Mouse (Mus musculus) heart, adult 18-20 months (tissue): ENCODE measurements at regions not wholly inside any gene's neighbourhood (a gene's known extent, or its start where the extent isn't known, plus 50 kb on each side); places are given as distances from the start of the nearest gene placed in this dataset.

Experiments used
- DNase-seq, 2 experiments: peaks; one replicate each; pipeline ENCODE4 v3.0.0; 2021 to 2022; ENCODE audit warnings: mixed read lengths in 1 of 2

DNA sequence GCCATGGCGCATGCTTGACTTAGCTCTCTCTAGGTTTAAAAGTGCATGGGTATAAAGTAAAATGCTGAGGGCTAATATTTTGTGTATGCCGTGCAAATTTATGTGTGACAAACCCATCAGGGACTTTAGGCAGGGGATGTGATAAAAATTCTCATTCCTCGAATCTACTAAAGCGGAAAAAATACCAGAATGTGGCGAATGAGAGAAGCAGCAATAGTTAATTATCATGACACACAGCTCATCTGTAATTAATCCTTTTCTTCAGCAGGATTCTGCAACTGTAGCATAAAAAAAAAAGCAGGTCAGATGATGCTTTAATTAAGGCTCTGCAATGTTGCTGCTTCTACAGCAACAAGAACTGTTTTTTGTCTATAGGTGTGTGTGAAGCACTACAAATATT lies 286.6 kb upstream of the Prkd1 start:
- no peak for DNase-seq

DNA sequence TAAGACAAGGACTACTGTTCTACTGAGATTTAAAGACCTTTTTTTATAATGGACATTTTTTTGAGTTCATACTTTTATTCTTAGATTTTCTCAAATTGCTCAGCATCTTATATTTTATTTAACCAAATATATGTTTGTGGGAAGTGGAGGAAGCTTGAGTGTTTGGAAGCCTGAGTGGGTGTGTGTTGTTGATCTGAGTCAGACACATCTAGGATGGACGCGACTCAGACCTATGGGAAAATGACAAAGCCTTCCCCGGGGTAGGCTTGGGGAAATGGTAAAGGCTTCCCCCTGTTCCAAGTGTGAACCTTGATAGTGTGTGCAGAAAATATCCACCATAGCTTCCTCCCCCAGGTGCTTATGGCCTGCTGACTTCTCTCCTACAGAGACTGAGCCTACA lies 283.6 kb upstream of the Prkd1 start:
- no peak for DNase-seq

DNA sequence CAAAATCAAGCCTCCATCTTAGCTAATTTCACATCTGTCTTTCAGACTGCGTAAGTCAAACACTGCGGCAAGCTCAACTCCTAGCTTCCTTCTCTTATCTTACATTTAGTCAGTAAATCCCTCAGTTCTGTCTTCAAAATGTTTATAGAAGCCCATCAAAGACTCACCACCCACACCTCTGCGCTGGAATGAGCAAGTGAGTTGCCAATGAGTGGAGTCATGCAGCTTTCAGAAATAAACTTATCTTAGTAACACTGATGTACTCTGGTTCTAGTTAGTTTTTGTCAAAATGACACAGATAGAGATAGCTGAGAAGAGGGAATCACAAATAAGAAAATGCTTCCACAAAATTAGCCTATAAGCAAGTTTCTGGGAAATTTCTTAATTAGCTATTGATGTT lies 280.7 kb upstream of the Prkd1 start:
- no peak for DNase-seq

DNA sequence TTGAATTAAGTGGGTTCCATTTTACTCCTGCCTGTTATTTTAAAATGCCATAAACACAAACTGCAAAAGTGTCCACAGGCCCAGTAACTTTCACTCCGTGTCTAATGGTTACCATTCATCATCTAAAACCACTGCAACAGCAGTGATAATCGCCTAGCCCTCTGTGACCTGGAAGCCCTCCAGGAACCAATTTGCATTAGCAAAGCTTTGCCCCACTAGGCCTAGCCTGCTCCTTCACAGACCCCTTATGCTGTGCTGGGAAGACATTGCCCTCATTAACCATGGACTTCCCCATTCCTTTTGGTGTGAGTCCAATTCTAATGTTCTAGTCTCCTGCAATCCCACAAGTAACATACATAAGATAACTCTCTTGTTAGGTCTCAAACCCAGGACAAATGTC lies 277.3 kb upstream of the Prkd1 start:
- DNase-seq = no peak

DNA sequence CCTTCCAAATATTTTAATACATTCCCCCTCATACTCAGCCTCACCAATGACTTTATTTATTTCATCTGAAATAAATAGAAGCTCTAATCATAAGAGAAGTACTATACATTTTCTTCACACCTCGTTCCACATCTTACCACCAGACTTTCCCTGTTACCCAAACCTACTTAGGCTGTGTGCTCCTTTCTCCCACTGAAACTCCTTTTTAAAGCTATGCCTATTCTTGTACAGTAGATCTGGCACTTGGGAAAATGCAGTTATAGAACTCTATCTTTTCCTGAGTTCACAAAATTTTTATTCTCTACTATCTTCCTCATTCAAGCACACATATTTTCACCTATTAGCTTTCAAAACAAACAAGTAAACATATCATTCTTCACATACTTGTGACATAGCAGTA lies 272.8 kb upstream of the Prkd1 start:
- DNase-seq = no peak

DNA sequence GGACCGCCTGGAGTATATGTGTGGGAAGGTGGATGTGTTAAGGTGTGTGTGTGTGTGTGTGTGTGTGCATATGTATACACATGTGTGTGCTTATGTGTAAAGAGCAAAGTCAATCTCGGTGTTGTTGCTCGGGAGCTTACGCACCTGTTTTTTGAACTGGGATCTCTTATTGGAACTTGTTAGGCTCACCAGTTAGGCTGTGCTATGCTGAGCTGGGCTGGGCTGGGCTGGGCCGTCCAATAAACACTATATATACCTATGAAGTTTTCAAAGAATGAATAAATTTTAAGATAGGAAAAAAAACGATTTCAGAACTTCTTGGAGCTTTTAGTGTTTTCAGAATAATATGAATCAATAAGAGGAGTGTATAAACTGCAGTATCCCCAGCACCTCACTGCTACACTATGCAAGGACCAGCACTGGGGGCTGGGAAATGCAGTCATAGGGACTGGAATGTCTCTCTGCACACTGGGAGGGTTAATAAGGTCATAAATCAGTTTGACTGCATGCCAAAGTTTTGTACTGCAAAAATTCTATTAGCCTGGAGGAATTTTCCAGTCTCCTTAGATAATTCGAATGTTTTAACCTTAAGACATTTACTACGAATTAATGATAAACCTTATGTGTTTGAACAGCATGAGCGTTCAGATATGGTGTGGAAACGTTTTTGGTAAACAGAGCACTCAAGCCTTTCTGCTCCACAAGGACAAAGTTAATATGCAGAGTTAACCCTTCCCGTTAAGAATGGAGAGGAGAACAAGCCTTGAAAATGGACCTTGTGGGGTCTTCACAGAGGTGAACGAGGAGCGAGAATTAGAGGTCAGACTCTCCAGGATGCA lies 250.9 kb upstream of the Prkd1 start:
- no peak for DNase-seq

DNA sequence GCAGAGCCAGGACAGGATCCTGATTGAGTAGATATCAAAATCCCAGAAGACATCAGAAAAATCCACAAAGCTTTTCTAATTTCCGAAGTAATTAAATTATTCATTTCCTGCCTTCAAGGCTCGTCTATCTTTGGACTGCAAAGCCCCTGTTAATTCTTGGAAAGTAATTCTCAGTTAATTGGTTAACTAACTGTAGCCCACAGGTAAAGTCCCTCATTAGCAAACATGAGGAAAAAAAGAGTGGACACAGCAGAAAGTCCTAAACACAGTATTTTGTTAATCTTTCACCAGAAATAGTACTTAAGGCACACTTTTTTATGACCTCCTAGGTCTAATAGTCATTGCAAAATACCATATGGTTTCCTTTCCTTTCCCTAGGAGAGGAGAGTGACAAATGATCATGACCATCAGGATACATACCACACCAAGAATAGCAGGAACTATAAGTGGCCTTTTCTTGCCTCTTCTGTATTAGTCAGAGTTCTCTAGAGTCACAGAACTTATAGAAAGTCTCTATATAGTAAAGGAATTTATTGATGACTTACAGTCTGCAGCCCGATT lies 248.8 kb upstream of the Prkd1 start:
- no peak for DNase-seq

DNA sequence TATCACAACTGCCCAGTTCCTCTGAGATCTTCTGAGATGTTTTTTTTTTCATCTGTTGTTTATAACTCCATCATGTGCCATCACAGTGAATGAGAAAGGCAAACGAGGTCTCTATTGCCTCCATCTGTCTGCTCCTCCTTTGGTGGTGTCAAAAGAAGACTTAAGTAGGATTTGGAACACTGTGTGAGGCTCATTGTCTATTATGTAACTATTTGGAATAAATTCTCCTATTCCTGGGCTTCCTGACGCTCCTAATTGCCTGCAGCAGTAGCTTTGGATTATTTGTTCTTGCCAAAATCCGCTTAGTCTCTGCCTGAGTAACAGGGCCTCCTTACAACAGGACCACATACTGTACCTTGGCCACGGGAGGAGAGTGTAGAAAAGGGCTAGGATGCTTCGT lies 244.7 kb upstream of the Prkd1 start:
- no peak for DNase-seq

DNA sequence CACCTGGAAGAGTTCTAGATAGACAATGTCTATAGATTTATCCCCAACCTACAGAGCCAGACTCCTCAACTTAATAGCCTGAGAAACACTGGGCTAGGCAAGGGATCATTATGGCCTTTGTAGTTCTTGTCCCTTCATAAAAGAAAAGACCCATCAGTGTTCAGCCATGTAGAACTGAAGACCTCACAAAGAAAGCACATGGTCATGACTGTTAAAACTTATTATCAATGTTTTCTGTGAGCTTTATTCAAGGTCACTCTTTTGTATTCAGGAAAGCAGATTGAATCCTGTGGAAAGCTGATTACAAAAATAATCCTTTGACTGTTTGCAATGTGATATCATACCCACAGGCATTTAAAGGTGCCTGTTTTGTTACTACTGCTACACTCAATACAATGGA lies 226.9 kb upstream of the Prkd1 start:
- DNase-seq = no peak

DNA sequence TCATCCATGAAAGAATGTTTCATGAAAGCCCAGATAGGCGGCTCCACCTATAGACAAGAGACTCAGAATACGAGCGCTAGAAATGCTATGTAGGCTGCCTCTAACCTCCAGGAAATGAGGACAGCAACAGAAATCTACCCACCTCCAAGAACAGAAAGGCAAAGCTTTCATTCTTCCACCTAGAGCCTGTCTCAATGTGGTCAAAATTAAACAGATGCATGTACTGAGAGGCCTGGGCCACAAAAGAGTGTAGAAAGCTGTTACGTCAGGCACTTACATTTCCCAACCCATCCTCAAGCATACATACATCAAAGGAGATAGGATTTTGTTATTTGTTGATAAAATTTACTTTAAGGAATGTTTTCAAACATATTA lies 225.1 kb upstream of the Prkd1 start:
- no peak for DNase-seq

DNA sequence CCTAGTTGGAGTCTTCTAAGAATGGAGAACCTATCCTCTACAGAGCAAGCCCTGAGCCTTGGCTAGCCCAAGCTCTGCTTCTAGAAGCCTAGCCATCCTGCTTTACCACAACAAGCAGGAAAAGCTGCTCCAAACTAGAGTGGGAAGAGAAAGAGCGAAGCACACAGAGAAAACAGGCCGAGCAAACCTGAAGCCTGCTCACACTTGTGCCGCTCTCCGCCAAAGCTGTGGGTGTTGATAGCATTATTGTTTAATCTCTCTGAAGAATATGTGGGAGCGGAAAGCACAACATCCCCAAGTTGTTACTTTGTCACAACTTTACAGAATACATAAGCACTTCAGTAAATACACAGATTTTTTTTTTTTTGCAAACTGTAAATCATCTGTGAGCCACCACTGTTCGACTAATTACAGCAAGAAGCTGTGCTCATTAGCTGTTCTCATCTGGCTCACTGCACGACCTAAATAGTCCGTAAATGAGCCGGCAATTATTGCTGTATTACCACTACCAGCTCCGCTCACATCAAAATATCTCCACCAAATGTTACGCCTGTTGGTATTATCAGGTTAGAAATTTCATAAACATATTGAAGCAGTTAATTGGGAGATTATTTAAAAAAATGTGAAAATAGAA lies 224.6 kb upstream of the Prkd1 start:
- no peak for DNase-seq

DNA sequence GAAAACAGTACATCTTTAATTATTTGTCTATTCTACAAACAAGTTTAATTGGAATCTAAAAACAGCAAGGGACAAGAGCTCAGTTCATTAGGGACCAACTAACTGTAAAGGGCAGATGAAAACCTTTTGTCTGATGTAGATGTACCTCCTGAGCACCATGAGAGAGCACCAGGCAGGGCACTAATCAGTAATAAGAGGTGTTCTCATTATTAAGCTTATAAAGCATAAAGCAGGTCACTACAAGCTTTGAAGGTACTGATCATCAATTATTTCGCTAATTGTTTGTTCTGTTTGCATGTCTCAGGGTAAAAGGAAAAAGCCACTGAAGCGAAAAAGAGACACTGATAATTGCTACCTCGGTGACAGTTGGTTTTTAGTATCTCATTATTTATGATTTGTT lies 202.7 kb upstream of the Prkd1 start:
- no peak for DNase-seq

DNA sequence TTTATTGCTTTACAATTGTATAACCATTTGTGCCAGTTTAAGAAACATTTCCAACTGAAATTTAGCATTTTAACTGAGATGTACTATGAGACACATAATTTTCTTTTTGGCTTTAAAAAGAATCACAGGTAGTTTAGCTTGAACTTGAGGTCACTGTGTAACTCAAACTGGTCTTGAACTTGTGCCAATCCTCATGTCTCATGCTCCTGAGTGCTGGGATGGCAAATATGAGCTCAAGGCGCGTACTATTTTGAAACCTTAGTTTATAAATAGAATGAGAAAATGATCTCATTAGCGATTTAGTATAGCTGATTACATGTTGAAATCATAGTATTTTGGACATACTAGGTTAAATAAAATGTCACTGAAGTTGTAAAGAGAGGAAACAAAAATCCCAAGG lies 199.1 kb upstream of the Prkd1 start:
- DNase-seq = no peak

DNA sequence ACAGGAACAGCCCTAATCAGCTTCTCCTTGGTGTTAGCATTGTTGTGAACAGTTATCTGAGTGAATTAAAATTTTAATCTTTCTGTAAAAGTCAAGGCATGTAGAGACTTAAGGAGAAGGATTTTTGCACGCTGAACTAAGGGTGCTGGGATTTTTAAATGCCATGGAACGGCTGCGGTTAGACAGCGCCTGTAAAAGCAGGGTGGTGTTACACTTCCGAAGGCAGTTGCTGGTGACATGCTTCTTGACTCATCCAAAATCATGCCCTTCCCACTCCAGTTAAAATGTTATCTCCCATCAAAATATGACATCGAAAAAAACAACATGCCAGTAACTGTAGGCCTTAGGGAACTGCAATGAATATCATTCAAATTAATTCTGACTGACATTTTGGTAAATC lies 193.8 kb upstream of the Prkd1 start:
- no peak for DNase-seq

DNA sequence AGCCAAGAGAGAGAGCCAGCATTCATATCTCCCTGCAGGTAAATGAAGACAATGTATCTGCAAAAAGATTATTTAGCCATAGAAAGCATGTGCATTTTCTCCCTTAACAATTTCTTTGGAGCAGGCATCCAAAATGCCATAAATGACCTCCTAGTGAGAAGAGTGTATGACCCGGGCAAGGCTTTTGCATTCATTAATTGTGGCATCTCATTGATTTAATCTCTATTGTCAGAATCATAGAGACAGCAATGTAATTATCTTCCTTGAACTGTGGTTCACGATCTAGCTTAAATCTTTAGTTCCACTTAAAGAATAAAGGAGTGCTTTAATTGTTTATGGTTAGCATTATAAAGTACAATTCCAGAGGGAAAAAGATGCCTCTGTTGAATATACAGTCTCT lies 190.5 kb upstream of the Prkd1 start:
- DNase-seq = no peak

DNA sequence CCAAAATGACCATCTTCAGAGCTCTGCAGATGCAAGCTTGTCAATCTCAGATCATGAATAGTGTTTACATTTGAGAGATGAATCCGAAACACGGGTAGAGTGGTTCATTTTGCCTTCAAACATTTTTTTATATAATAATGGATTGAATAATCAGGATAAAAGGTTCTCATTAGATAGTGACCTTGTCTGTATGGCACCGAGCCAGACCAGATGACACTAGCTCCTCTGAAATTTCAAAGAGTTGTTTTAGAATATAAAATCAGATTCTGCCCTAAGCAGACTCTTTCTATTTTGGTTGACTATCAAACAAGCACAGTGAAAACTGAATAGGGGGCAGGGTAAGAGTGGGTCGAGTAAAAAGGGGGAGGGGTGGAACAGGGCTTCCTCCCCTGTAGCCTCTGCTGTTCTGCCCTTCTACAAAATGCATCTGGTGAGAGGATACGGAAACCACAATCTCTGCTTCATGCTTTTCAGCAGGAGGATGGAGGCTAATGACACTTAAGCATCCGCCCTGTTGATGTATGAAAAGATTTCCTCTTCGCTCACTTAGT lies 159.9 kb upstream of the Prkd1 start:
- no peak for DNase-seq

DNA sequence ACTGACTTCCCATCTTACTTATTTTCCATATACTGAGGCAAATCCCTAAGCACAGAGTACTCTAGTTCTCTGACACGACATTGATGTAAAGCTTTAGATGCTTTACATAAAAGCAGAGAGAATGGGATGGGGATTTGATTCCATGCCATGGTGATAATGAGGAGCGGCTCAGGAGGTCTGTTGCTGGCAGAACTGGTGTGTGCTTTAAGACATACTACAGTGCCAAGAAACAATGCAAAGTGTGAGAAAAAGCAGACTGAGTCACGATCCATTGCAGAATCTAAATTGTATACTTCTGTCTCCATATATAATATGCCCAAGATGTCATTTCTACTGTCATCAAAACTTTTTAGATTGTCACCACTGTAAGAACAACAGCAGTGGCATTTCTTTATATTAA lies 155.5 kb upstream of the Prkd1 start:
- no peak for DNase-seq

DNA sequence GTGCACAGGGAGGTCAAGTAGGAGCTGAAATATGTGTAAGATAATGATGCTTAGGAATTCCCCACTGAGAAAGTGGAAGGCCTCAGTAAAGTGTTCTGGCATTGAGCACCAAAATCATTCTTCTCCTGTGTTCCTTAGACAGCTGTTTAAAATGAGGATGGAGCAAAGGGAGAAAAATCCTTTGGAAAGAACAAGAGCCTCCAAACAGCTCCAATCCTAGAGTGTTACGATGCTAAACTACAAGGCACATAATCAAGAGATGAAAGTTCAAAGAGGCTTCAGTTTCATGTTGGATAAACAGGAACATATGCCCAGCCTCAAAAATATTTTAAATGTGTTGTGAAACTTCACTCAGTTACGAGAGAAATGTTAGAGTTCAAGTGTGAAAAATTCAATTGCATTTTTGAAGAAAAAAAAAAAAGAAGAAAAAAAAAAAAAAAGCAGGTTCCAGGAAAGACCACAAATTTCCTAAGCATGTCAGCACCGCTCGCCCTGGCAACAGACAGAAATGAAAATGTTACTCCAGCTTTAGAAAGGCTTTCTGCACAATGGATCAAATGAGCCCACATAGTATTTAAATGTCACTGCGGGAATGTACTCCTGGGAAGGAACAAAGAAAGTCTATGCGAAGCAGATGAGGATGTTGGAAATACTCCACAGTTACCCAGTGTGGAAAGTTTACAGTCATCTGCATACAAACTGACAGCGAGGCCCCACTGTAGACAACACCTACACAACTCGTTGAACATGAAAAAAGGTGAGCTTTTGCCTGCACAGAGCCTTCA lies 116.5 kb upstream of the Prkd1 start:
- DNase-seq = no peak

DNA sequence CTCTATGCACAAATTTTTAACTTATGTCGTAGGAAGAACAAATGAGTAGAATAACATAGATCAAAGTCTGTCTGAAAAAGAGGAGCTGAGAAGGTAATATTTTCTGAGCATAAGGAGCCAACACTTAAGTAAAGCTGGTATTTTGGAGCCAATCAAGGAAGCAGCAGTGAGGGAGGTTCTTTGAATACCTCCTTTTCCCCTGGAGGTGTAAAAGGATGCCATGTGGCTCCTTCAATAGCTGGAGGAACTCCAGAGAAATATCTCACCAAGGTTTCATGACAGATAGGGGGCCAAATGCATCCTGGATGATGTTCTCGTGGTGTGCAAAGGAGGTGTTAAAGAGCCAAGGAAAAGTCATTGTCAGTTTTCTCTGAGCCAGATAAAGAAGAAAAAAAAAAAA lies 115.6 kb upstream of the Prkd1 start:
- DNase-seq = no peak

DNA sequence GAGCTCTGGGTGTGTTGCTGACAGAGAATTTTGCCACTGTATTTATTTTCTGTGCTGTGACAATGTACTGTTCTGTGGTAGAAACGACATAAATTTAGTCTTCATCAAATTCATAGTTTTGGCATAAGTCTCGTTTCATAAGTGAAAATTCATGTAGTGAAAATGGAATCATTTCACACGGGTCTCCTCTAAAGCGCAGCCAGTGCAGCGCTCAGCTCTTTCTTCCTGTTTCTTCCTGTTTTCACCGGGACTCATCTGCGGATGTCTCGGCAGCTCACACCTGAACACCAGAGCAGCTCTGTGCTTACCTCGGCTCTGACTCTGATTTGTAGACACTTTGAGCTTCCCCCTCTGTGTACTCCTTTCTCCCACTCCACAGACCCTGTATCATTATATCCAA lies 85.2 kb upstream of the Prkd1 start:
- DNase-seq = no peak

DNA sequence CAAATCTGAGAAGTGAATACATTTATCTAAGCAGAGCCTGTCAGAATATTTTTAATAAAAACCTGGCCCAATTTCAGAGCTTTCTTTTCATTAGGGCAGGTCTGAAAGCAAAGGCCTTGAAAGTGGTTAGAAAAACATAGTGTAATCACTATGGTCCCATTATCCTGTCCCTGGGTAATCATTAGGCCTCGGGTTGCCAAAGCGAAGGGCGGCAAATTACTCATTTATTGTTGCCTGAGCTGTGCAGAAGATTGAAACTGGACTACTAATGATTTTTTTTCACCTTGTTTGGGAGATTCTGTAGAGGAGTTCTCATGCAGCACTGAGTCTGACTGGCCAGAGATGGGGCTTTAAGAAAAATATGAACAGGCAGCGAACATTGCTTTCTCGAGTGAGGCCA lies 63.7 kb upstream of the Prkd1 start:
- DNase-seq = no peak

DNA sequence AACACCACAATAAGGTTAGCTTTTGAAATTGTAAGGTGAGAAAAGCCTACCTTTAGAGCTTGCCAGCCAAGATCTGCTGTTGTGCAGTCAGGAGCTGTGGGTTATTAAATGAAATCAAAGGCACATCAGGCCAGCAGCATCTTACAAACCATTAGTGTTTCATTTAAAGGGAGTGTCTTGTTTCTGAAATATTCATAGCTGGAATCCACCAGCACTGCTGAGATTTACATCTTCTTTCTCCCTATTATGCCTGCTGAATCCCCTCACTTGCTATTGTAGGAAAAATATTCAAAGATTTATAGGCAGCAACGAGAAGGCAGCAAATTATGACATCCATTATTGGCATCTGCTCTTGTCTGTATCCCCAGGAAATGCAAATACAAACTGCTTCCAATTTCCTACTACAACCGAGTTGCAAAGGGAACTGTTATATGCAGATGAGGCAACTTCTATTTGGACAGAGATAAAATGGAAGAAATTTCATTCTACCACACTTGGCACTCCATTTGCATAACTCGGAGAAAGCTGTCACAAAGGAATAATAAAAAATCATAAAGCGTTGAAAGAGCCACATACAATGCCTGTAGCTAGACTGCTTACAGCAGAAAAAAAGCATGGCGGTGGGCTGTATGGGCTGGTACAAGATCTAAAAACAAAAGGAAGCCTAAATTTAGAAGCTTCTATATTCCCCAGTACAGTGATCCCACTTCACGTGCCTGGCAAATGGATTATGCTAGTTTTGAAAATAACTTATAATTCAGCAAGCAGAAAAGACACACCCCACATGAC lies 60.3 kb upstream of the Prkd1 start:
- DNase-seq = no peak
